Comparison of ENCODE assay signal across 25 mouse cellular contexts in the genomic region with DNA sequence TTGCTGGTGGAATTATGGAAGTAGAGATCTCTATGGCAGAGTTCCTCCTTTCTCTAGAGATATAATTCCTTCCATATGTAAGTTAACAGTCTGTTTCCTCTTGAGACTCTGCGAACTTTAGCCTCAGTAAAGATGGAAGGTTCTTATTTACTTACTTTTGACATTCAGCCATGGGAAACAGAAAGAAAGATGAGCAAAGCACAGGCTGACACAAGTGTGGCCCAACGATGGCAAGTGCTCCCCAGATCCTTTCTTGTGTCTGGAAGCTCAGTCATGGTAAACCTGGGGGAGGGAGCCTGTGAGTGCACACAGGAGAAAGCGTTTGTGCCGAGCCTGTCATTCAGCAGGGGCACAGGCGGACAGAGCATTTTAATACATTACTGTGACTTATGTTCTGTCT. TPM values are rescaled to one million over a fixed set of nuclear protein-coding genes. Genes with fewer than 3 reads are reported as not detected.
DNase-seq lines count a peak whose midpoint lies in the region; ATAC-seq and TF ChIP-seq lines count a peak whose summit lies in the region.
"Had no signal": no experiment of that assay in that cellular context is flagged by ENCODE, and none has a peak within 500 bp of the region (broad histone marks: within the 10 kb centered on the region; RNA-seq: fewer than 3 reads in every experiment).

No protein-coding gene starts in this region.

- H3K4me3 ChIP-seq in midbrain, embryonic 10.5 days = no peak overlapping the region
- no peak overlapping the region for H3K4me3 ChIP-seq in midbrain, embryonic 15.5 days
- no peak overlapping the region for H3K4me3 ChIP-seq in embryonic facial prominence, embryonic 14.5 days (ENCODE audit: low read depth, low read length)
- H3K4me3 ChIP-seq in cerebellum, adult 2 months (replicated peaks; ENCODE audit: insufficient read depth, low read depth, low read length) = no peak overlapping the region
- H3K4me3 ChIP-seq: hindbrain, embryonic 13.5 days; layer of hippocampus, adult 2 months; neural tube, embryonic 15.5 days had no signal

- peaks cover 98% of the 10 kb centered on the region for H3K27me3 ChIP-seq in midbrain, embryonic 10.5 days (ENCODE audit: low read depth, poor library complexity, severe bottlenecking)
- H3K27me3 ChIP-seq in midbrain, embryonic 15.5 days (replicated peaks) = peaks cover 20% of the 10 kb centered on the region
- H3K27me3 ChIP-seq in embryonic facial prominence, embryonic 14.5 days (replicated peaks; ENCODE audit: control insufficient read depth, insufficient read depth, low read length) = no peaks in the 10 kb centered on the region
- no peaks in the 10 kb centered on the region for H3K27me3 ChIP-seq in cerebellum, adult 2 months (ENCODE audit: control insufficient read depth, insufficient read depth, low read length)

- no peak overlapping the region for H3K27ac ChIP-seq in midbrain, embryonic 10.5 days (replicated peaks)
- no peak overlapping the region for H3K27ac ChIP-seq in midbrain, embryonic 15.5 days
- no peak overlapping the region for H3K27ac ChIP-seq in embryonic facial prominence, embryonic 14.5 days (replicated peaks; ENCODE audit: low read depth, low read length)
- H3K27ac ChIP-seq in cerebellum, adult 2 months (ENCODE audit: insufficient read depth, low read length) = no peak overlapping the region
- H3K27ac ChIP-seq: hindbrain, embryonic 13.5 days; layer of hippocampus, adult 2 months; macrophage; neural tube, embryonic 15.5 days had no signal

- no peak overlapping the region for H3K4me2 ChIP-seq in midbrain, embryonic 15.5 days
- no peak overlapping the region; the same call in 1 of the 2 replicates for H3K4me2 ChIP-seq in embryonic facial prominence, embryonic 14.5 days (ENCODE audit: low read depth, low read length)
- H3K4me2 ChIP-seq: heart, embryonic 11.5 days; hindbrain, embryonic 13.5 days; midbrain, embryonic 11.5 days; neural tube, embryonic 15.5 days had no signal

- TF ChIP-seq POLR2A in cerebellum, adult 2 months (IDR thresholded peaks at IDR 0.05; ENCODE audit: borderline replicate concordance, insufficient read depth, low read length) = no peak

- WGBS in midbrain, embryonic 10.5 days = 15% methylated on average over 5 of the region's 5 CpGs
- 20% methylated on average over 5 of the region's 5 CpGs for WGBS in midbrain, embryonic 15.5 days
- WGBS in embryonic facial prominence, embryonic 14.5 days = 17% methylated on average over 5 of the region's 5 CpGs
- WGBS in cerebellum, adult 2 months = 64% methylated on average over 5 of the region's 5 CpGs

- H3K36me3 ChIP-seq in midbrain, embryonic 10.5 days = no peaks in the 10 kb centered on the region
- H3K36me3 ChIP-seq in midbrain, embryonic 15.5 days (replicated peaks) = no peaks in the 10 kb centered on the region
- H3K36me3 ChIP-seq in embryonic facial prominence, embryonic 14.5 days (ENCODE audit: control insufficient read depth, insufficient read depth, low read length) = no peaks in the 10 kb centered on the region
- H3K36me3 ChIP-seq: hindbrain, embryonic 13.5 days; neural tube, embryonic 15.5 days had no signal

- TF ChIP-seq CTCF in cerebellum, adult 2 months (IDR thresholded peaks at IDR 0.05; ENCODE audit: borderline replicate concordance, insufficient read depth, low read depth, low read length) = no peak

- no peaks in the 10 kb centered on the region for H3K9me3 ChIP-seq in midbrain, embryonic 10.5 days (replicated peaks)
- H3K9me3 ChIP-seq in midbrain, embryonic 15.5 days = no peaks in the 10 kb centered on the region
- H3K9me3 ChIP-seq in embryonic facial prominence, embryonic 14.5 days (ENCODE audit: control insufficient read depth, low read length) = no peaks in the 10 kb centered on the region
- H3K9me3 ChIP-seq: hindbrain, embryonic 13.5 days; neural tube, embryonic 15.5 days had no signal

- peaks cover 18% of the 10 kb centered on the region for H3K4me1 ChIP-seq in midbrain, embryonic 10.5 days
- peaks cover 8% of the 10 kb centered on the region for H3K4me1 ChIP-seq in midbrain, embryonic 15.5 days
- peaks cover 12% of the 10 kb centered on the region for H3K4me1 ChIP-seq in embryonic facial prominence, embryonic 14.5 days (ENCODE audit: control insufficient read depth, insufficient read depth, low read length)
- H3K4me1 ChIP-seq in cerebellum, adult 2 months (ENCODE audit: control insufficient read depth, insufficient read depth, low read length) = peaks cover 16% of the 10 kb centered on the region

- ATAC-seq in midbrain, embryonic 15.5 days (replicated peaks) = no peak
- ATAC-seq in embryonic facial prominence, embryonic 14.5 days (ENCODE audit: low read depth) = no peak
- ATAC-seq: forebrain, embryonic 14.5 days; inflammation-experienced regulatory T-cells, adult 6 months; lung, postnatal 0 days had no signal

- H3K9ac ChIP-seq in midbrain, embryonic 15.5 days = no peak overlapping the region
- H3K9ac ChIP-seq in embryonic facial prominence, embryonic 14.5 days (ENCODE audit: low read depth, low read length) = no peak overlapping the region
- H3K9ac ChIP-seq: hindbrain, embryonic 13.5 days; neural tube, embryonic 15.5 days had no signal

- DNase-seq in midbrain, embryonic 10.5 days (ENCODE audit: low spot score) = peak; percentile 31
- peak; percentile 62 for DNase-seq in embryo, embryonic 11 days
- peak; percentile 42 for DNase-seq in embryonic facial prominence, embryonic 14.5 days (ENCODE audit: low spot score)
- DNase-seq in mesoderm, embryonic 11.5 days (ENCODE audit: low read depth, low spot score) = peak; percentile 53
- no peak for DNase-seq in cerebellum, adult 2 months
- no peak for DNase-seq in layer of hippocampus, adult 9-10 months (ENCODE audit: low spot score)
- DNase-seq in cerebellum, postnatal 36 days = no peak
- DNase-seq: adrenal gland, postnatal 14 days; cerebellum, adult 8-10 months; gastrocnemius, postnatal 10 days; kidney, adult 18-20 months; kidney, postnatal 14 days; layer of hippocampus, postnatal 36 days; liver; thymus, postnatal 25 days had no signal

RNA-seq across cellular contexts. Expression of a gene that starts 48.9 kb away (rescaled TPM):
- 5.9 and 11.6 TPM in 2 replicates for polyA plus RNA-seq in midbrain, embryonic 10.5 days (2016; fragmentation: Nextera tagmentation; extraction: Ambion mirVana)
- polyA plus RNA-seq in midbrain, embryonic 15.5 days (2015; fragmentation: Nextera tagmentation; extraction: Ambion mirVana) = 37.0 and 40.5 TPM in 2 replicates
- polyA plus RNA-seq in embryonic facial prominence, embryonic 14.5 days (2014; fragmentation: Nextera tagmentation; extraction: Ambion mirVana) = 33.0 and 34.0 TPM in 2 replicates
- polyA plus RNA-seq in cerebellum, adult 2 months (2012; rRNA removed) = 25.7 and 28.6 TPM in 2 replicates
- polyA plus RNA-seq: inflammation-experienced regulatory T-cells, adult 6 months; macrophage had no signal

Comparison
In these comparisons a context has a peak if more than half of its experiments do, and no peak if none do; other contexts are left out.
1. DNase-seq: peak in midbrain, embryonic 10.5 days (single experiment), embryo, embryonic 11 days (single experiment), embryonic facial prominence, embryonic 14.5 days (single experiment) and mesoderm, embryonic 11.5 days (single experiment); none in cerebellum, adult 2 months (0 of 2), layer of hippocampus, adult 9-10 months (single experiment) and cerebellum, postnatal 36 days (0 of 2).